Mouse (Mus musculus) MEL (cell line): ENCODE data around the gene Ttc25. TPM values are rescaled to one million over a fixed set of nuclear protein-coding genes. Genes with fewer than 3 reads are reported as not detected.
A peak's percentile ranks its signal among the peaks of the same experiment; 100 is the strongest.

ENCODE experiments used
- DNase-seq: peaks from one replicate; pipeline ENCODE4 v3.0.0; 2011; ENCODE audit warnings: low read depth, low spot score
- H3K27ac ChIP-seq: 2 replicates; pipeline ENCODE4 v1.5.1; 2012; ENCODE audit warnings: low read depth, mild to moderate bottlenecking, control low read depth, low read length, moderate library complexity; ENCODE audit not compliant: control insufficient read depth
- H3K27me3 ChIP-seq, 2 experiments: fragments of 150-350 bp in 1 of 2; sonication (generic) in 1 of 2; 2 replicates each; pipeline ENCODE4 v1.6.1; 2012; ENCODE audit warnings: low read length in 2 of 2, mild to moderate bottlenecking in 2 of 2, improper control_type of control experiment in 1 of 2, moderate library complexity in 1 of 2; ENCODE audit not compliant: insufficient read depth in 2 of 2, control insufficient read depth in 1 of 2
- H3K36me3 ChIP-seq, 2 experiments: 2 replicates each; pipeline ENCODE4 v1.6.1; 2012 to 2014; ENCODE audit warnings: low read length in 2 of 2, improper control_type of control experiment in 1 of 2, inconsistent platforms in 1 of 2, mild to moderate bottlenecking in 1 of 2; ENCODE audit not compliant: insufficient read depth in 2 of 2, control insufficient read depth in 1 of 2
- H3K4me1 ChIP-seq, 2 experiments: fragments of 150-350 bp in 1 of 2; sonication (generic) in 1 of 2; 2 replicates each; pipeline ENCODE4 v1.6.1; 2012; ENCODE audit warnings: low read length in 2 of 2, improper control_type of control experiment in 1 of 2, mild to moderate bottlenecking in 1 of 2; ENCODE audit not compliant: insufficient read depth in 2 of 2, control insufficient read depth in 1 of 2
- H3K4me3 ChIP-seq, 2 experiments: fragments of 150-350 bp in 1 of 2; sonication (generic) in 1 of 2; 2 replicates each; pipeline ENCODE4 v1.5.1; 2012; ENCODE audit warnings: low read depth in 2 of 2, low read length in 2 of 2, mild to moderate bottlenecking in 2 of 2, moderate library complexity in 2 of 2, control low read depth in 1 of 2, improper control_type of control experiment in 1 of 2; ENCODE audit not compliant: control insufficient read depth in 1 of 2, insufficient read depth in 1 of 2
- H3K79me2 ChIP-seq: 2 replicates; pipeline ENCODE4 v1.6.1; 2012; ENCODE audit warnings: mild to moderate bottlenecking, low read length, moderate library complexity; ENCODE audit not compliant: control insufficient read depth, poor library complexity, insufficient read depth
- H3K9ac ChIP-seq: 2 replicates; pipeline ENCODE4 v1.6.1; 2012; ENCODE audit warnings: low read depth, mild to moderate bottlenecking, control low read depth, low read length, moderate library complexity; ENCODE audit not compliant: control insufficient read depth, poor library complexity, severe bottlenecking
- H3K9me3 ChIP-seq: fragments of 150-350 bp; sonication (generic); replicated peaks from 2 replicates; pipeline ENCODE4 v1.6.1; 2012; ENCODE audit warnings: mild to moderate bottlenecking, low read length, improper control_type of control experiment, moderate library complexity; ENCODE audit not compliant: insufficient read depth
- CHD1 ChIP-seq: IDR thresholded peaks from 2 replicates; pipeline ENCODE4 v1.6.1; 2012; ENCODE audit warnings: low read depth, mild to moderate bottlenecking, inconsistent platforms, low read length, improper control_type of control experiment
- CHD2 ChIP-seq: IDR thresholded peaks from 2 replicates; pipeline ENCODE4 v1.6.1; 2011; ENCODE audit warnings: low read length, improper control_type of control experiment
- CTCF ChIP-seq, 3 experiments: IDR thresholded peaks in 2 of 3; conservative IDR thresholded peaks in 1 of 3; 2 replicates each; pipeline ENCODE4 v1.5.1; 2011 to 2012; ENCODE audit warnings: low read length in 3 of 3, low read depth in 2 of 3, mild to moderate bottlenecking in 2 of 3, improper control_type of control experiment in 1 of 3, inconsistent platforms in 1 of 3, mixed read lengths in 1 of 3, moderate library complexity in 1 of 3; ENCODE audit not compliant: control insufficient read depth in 1 of 3, insufficient read depth in 1 of 3, poor library complexity in 1 of 3, severe bottlenecking in 1 of 3
- E2F4 ChIP-seq: IDR thresholded peaks from 2 replicates; pipeline ENCODE4 v1.6.1; 2011; ENCODE audit warnings: low read depth, low read length, improper control_type of control experiment, borderline replicate concordance
- ELF1 ChIP-seq: IDR thresholded peaks from 2 replicates; pipeline ENCODE4 v1.6.1; 2014; ENCODE audit warnings: low read depth, mild to moderate bottlenecking, inconsistent platforms, low read length, improper control_type of control experiment, moderate library complexity
- ETS1 ChIP-seq: IDR thresholded peaks from 2 replicates; pipeline ENCODE4 v1.6.1; 2012; ENCODE audit warnings: low read depth, mild to moderate bottlenecking, inconsistent platforms, low read length, improper control_type of control experiment, moderate library complexity
- GABPA ChIP-seq: IDR thresholded peaks from 2 replicates; pipeline ENCODE4 v1.6.1; 2012; ENCODE audit warnings: low read depth, mild to moderate bottlenecking, inconsistent platforms, low read length, improper control_type of control experiment, moderate library complexity
- GATA1 ChIP-seq: IDR thresholded peaks from 2 replicates; pipeline ENCODE4 v1.6.1; 2011; ENCODE audit warnings: low read depth, low read length, improper control_type of control experiment
- HCFC1 ChIP-seq: IDR thresholded peaks from 2 replicates; pipeline ENCODE4 v1.6.1; 2012; ENCODE audit warnings: low read depth, mild to moderate bottlenecking, inconsistent platforms, low read length, improper control_type of control experiment, moderate library complexity
- JUND ChIP-seq: IDR thresholded peaks from 2 replicates; pipeline ENCODE4 v1.6.1; 2011; ENCODE audit warnings: low read depth, mild to moderate bottlenecking, improper control_type of control experiment, low read length
- KAT2A ChIP-seq: conservative IDR thresholded peaks from 2 replicates; pipeline ENCODE4 v1.6.1; 2012; ENCODE audit warnings: low read depth, low read length, improper control_type of control experiment, inconsistent platforms
- MAFK ChIP-seq: IDR thresholded peaks from 2 replicates; pipeline ENCODE4 v1.6.1; 2011; ENCODE audit warnings: low read depth, mild to moderate bottlenecking, low read length, improper control_type of control experiment, borderline replicate concordance
- MAX ChIP-seq: IDR thresholded peaks from 2 replicates; pipeline ENCODE4 v1.6.1; 2011; ENCODE audit warnings: low read length, improper control_type of control experiment
- MAZ ChIP-seq: IDR thresholded peaks from 2 replicates; pipeline ENCODE4 v1.6.1; 2012; ENCODE audit warnings: low read depth, mild to moderate bottlenecking, inconsistent platforms, low read length, improper control_type of control experiment
- MEF2A ChIP-seq: IDR thresholded peaks from 2 replicates; pipeline ENCODE4 v1.6.1; 2014; ENCODE audit warnings: low read depth, mild to moderate bottlenecking, inconsistent platforms, low read length, improper control_type of control experiment; ENCODE audit not compliant: poor library complexity, insufficient replicate concordance, severe bottlenecking; ENCODE audit errors: extremely low read depth
- MYC ChIP-seq: IDR thresholded peaks from 2 replicates; pipeline ENCODE4 v1.6.1; 2011; ENCODE audit warnings: low read depth, mild to moderate bottlenecking, low read length, improper control_type of control experiment, moderate library complexity
- NELFE ChIP-seq: IDR thresholded peaks from 2 replicates; pipeline ENCODE4 v1.6.1; 2011; ENCODE audit warnings: low read depth, low read length, improper control_type of control experiment
- POLR2AphosphoS2 ChIP-seq: IDR thresholded peaks from 2 replicates; pipeline ENCODE4 v1.6.1; 2011; ENCODE audit warnings: low read length, improper control_type of control experiment
- POLR2AphosphoS5 ChIP-seq: IDR thresholded peaks from 2 replicates; pipeline ENCODE4 v1.6.1; 2012; ENCODE audit warnings: low read depth, borderline replicate concordance, mild to moderate bottlenecking, inconsistent platforms, low read length, moderate library complexity, mixed read lengths
- RCOR1 ChIP-seq: IDR thresholded peaks from 2 replicates; pipeline ENCODE4 v1.6.1; 2012; ENCODE audit warnings: low read depth, mild to moderate bottlenecking, inconsistent platforms, low read length, improper control_type of control experiment
- SIN3A ChIP-seq: IDR thresholded peaks from 2 replicates; pipeline ENCODE4 v1.6.1; 2012; ENCODE audit warnings: low read length, improper control_type of control experiment, inconsistent platforms
- TAL1 ChIP-seq: IDR thresholded peaks from 2 replicates; pipeline ENCODE4 v1.6.1; 2012; ENCODE audit warnings: mild to moderate bottlenecking, inconsistent platforms, low read length, moderate library complexity, mixed read lengths
- TBP ChIP-seq: IDR thresholded peaks from 2 replicates; pipeline ENCODE4 v1.8.0; 2011; ENCODE audit warnings: low read depth, low read length, improper control_type of control experiment
- USF1 ChIP-seq: IDR thresholded peaks from 2 replicates; pipeline ENCODE4 v1.6.1; 2014; ENCODE audit warnings: low read depth, mild to moderate bottlenecking, inconsistent platforms, low read length, improper control_type of control experiment, moderate library complexity
- USF2 ChIP-seq, 2 experiments: IDR thresholded peaks; 2 replicates each; pipeline ENCODE4 v1.6.1; 2011 to 2012; ENCODE audit warnings: improper control_type of control experiment in 2 of 2, low read length in 2 of 2, borderline replicate concordance in 1 of 2, inconsistent platforms in 1 of 2, low read depth in 1 of 2, mild to moderate bottlenecking in 1 of 2; ENCODE audit not compliant: insufficient read depth in 1 of 2
- ZC3H11A ChIP-seq: IDR thresholded peaks from 2 replicates; pipeline ENCODE4 v1.6.1; 2012; ENCODE audit warnings: low read depth, mild to moderate bottlenecking, inconsistent platforms, low read length, improper control_type of control experiment
- ZMIZ1 ChIP-seq: IDR thresholded peaks from 2 replicates; pipeline ENCODE4 v1.6.1; 2012; ENCODE audit warnings: low read depth, mild to moderate bottlenecking, inconsistent platforms, low read length, improper control_type of control experiment, moderate library complexity
- ZNF384 ChIP-seq: IDR thresholded peaks from 2 replicates; pipeline ENCODE4 v1.6.1; 2012; ENCODE audit warnings: low read depth, mild to moderate bottlenecking, inconsistent platforms, low read length, improper control_type of control experiment
- polyA plus RNA-seq, 2 experiments: library from polyadenylated mRNA; stranded (reverse) in 1 of 2; unstranded in 1 of 2; fragments of >175 nt in 1 of 2; fragments of >200 nt in 1 of 2; gene quantifications; 2 replicates each; pipeline versions ENCODE4 v1.2.1 to v1.2.4; 2012; ENCODE audit warnings: low replicate concordance in 2 of 2, low read depth in 1 of 2; ENCODE audit not compliant: insufficient read length in 2 of 2, insufficient read depth in 1 of 2, missing spikeins in 1 of 2
- total RNA-seq: library from RNA; depleted of rRNA; stranded (reverse); fragments of 300-350 nt; gene quantifications from 2 replicates; pipeline ENCODE4 v1.2.3, GENCODE M21; 2012

The Ttc25 gene
- total and polyA plus RNA-seq, 3 experiments: 0.46 to 0.92 TPM; not detected in 1

GRCm38 (mm10) chr11:100570430-100571201 is 25.2 kb downstream of the Ttc25 start (continued):
- TF ChIP-seq USF2 (IDR thresholded peaks at IDR 0.05; ENCODE audit: borderline replicate concordance in 1 of 2, insufficient read depth in 1 of 2, low read depth in 1 of 2, low read length in 2 of 2): no peak
- no peak for TF ChIP-seq KAT2A
- TF ChIP-seq MAX: 0 out of 2 replicates have a peak, but pooled peaks have one; percentile 5
- no peak for TF ChIP-seq MAFK
- TF ChIP-seq, all 39 proteins: peak for 13

DNA sequence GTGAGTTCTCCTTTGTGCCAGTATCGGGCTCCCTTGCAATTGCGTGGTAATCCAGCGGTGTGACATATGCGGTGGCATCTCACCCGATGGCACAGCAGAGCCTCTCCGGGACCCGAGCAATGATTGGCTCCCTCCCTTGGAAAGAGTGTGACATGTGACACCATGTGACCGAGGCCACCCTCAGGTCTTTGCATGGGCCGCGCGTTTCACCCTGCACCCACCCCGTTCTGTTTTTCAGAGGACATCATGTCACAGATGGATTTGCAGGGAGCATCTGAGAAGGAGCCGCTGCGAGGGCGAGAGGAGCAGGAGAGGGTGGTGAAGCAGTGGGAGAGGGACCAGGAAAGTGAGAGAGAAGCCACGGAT is 25.8 kb downstream of the Ttc25 start:
- no peak for DNase-seq
- H3K79me2 ChIP-seq: no peaks in the 10 kb centered on the region; the same call in 1 of the 2 replicates
- TF ChIP-seq USF1: peak; percentile 21; the same call in 1 of the 2 replicates
- TF ChIP-seq ZC3H11A: no peak
- no peak for TF ChIP-seq ZMIZ1
- TF ChIP-seq, all 39 proteins: peak for 1
- no peak overlapping the region for H3K9ac ChIP-seq
- H3K36me3 ChIP-seq: peaks cover 0 to 4% of the 10 kb centered on the region in 2 experiments; a peak in 2 of 4 replicates
- H3K4me3 ChIP-seq: no peak overlapping the region
- no peaks in the 10 kb centered on the region for H3K27me3 ChIP-seq
- H3K9me3 ChIP-seq: no peaks in the 10 kb centered on the region
- no peak overlapping the region for H3K27ac ChIP-seq
- peaks cover 2 to 14% of the 10 kb centered on the region in 2 experiments; a peak in 3 of 4 replicates for H3K4me1 ChIP-seq

- peak overlapping the region; percentile 68 for H3K4me3 ChIP-seq
- DNase-seq: no peak
- H3K36me3 ChIP-seq: peaks cover 0 to 4% of the 10 kb centered on the region in 2 experiments; a peak in 2 of 4 replicates
- H3K27me3 ChIP-seq: no peaks in the 10 kb centered on the region
- peak overlapping the region; percentile 69 for H3K9ac ChIP-seq
- H3K4me1 ChIP-seq: peaks cover 2 to 14% of the 10 kb centered on the region in 2 experiments; a peak in 3 of 4 replicates
- H3K79me2 ChIP-seq: no peaks in the 10 kb centered on the region; the same call in 1 of the 2 replicates
- H3K27ac ChIP-seq: 0 out of 2 replicates have a peak overlapping the region, but pooled peaks have one; percentile 3
- no peaks in the 10 kb centered on the region for H3K9me3 ChIP-seq
- TF ChIP-seq GATA1 (peak; percentile 27; the same call in 1 of the 2 replicates), TAL1 (no peak), CHD2 (no peak), ETS1 (no peak; the same call in 1 of the 2 replicates), MYC (no peak), JUND (no peak), CHD1 (no peak), MAZ (no peak), ZNF384 (0 out of 2 replicates have a peak, but pooled peaks have one; percentile 4), TBP (no peak), POLR2AphosphoS2 (no peak), SIN3A (no peak), CTCF (IDR thresholded peaks at IDR 0.05 in 2 of 3, conservative IDR thresholded peaks at IDR 0.05 in 1 of 3; ENCODE audit: control insufficient read depth in 1 of 3, insufficient read depth in 1 of 3, low read depth in 2 of 3, low read length in 3 of 3, poor library complexity in 1 of 3, severe bottlenecking in 1 of 3) (no peak), POLR2AphosphoS5 (no peak), E2F4 (no peak), RCOR1 (peak; percentile 4; the same call in 1 of the 2 replicates), ELF1 (no peak), NELFE (no peak), HCFC1 (no peak), GABPA (no peak), MEF2A (no peak), MAFK (no peak), KAT2A (no peak)
These were observed 28.8 kb downstream of the Ttc25 start for GRCm38 (mm10) chr11:100574188-100574587.
